ENCODE assay signal across 8 mouse cellular contexts in the genomic region with DNA sequence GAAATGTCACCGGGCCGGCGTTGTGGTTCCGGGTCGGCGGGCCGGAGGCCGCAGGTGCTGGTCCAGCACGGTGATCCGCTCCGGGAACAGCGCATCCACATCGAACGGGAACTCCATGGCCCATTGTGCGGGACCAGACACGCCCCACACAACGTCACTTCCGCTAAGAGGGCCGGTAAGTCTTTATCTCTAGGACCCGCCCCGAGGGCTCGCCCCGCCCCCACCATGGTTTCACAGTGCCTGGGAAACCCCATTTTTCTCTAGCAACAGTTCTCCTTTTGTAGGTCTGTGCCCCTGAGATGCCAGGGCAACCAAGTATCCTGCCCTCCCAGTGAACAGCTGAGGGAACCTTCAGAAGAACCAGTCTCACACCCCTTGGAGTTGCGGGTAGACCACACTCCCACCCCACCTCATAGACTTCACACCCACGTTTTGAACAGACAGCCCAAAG. TPM values are rescaled to one million over a fixed set of nuclear protein-coding genes. Genes with fewer than 3 reads are reported as not detected.
DNase-seq lines count a peak whose midpoint lies in the region; ATAC-seq lines count a peak whose summit lies in the region.

Atat1 (minus strand) TSS at position 157 of the 451 bp plus-strand sequence.

- peak within 1 kb of the TSS; percentile 73 for H3K27ac ChIP-seq in intestine, embryonic 14.5 days (ENCODE audit: low read depth)

- ATAC-seq in intestine, embryonic 14.5 days (replicated peaks; ENCODE audit: low FRiP score, low TSS enrichment, low read depth): peak; percentile 88

- peak within 1 kb of the TSS; percentile 97 for H3K4me2 ChIP-seq in intestine, embryonic 14.5 days (ENCODE audit: low read length)

- 4% methylated on average over 25 of the region's 25 CpGs for WGBS in intestine, embryonic 14.5 days

- intact Hi-C loops in left cerebral cortex, postnatal 14 days (cut with DNase I): no loop called here

- peak within 1 kb of the TSS; percentile 59 for H3K9ac ChIP-seq in intestine, embryonic 14.5 days (ENCODE audit: low read length)

- peaks cover 10% of the 10 kb centered on the region for H3K4me1 ChIP-seq in intestine, embryonic 14.5 days (replicated peaks; ENCODE audit: control insufficient read depth, insufficient read depth, low read length)

- H3K36me3 ChIP-seq in intestine, embryonic 14.5 days (ENCODE audit: control insufficient read depth, insufficient read depth, low read length): peaks cover 70% of the 10 kb centered on the region

- peak; percentile 96 to 99 for DNase-seq in adrenal gland, adult (ENCODE audit: inconsistent age in 2 of 2, low spot score in 1 of 2)
- DNase-seq in embryo, embryonic 10.5 days (ENCODE audit: low spot score): peak; percentile 97
- DNase-seq in gastrocnemius, postnatal 25 days: peak; percentile 89
- peak; percentile 98 for DNase-seq in intestine, embryonic 14.5 days (ENCODE audit: low spot score)
- peak; percentile 94 to 96 for DNase-seq in left cerebral cortex, postnatal 14 days (ENCODE audit: low spot score in 2 of 2)
- DNase-seq in mesoderm, embryonic 11.5 days (ENCODE audit: low read depth, low spot score): peak; percentile 95
- peak; percentile 90 to 92 for DNase-seq in right cerebral cortex, postnatal 36 days (ENCODE audit: low spot score in 2 of 2)
- DNase-seq in yolk sac, embryonic 10.5 days (ENCODE audit: low spot score): peak; percentile 96

- H3K27me3 ChIP-seq in intestine, embryonic 14.5 days (replicated peaks; ENCODE audit: control insufficient read depth, insufficient read depth, low read length): no peaks in the 10 kb centered on the region

- no peaks in the 10 kb centered on the region for H3K9me3 ChIP-seq in intestine, embryonic 14.5 days (ENCODE audit: control insufficient read depth, low read length)

- H3K4me3 ChIP-seq in intestine, embryonic 14.5 days (ENCODE audit: low read depth, low read length): peak within 1 kb of the TSS; percentile 53

RNA-seq across cellular contexts. Expression of gene Atat1, which starts in this region (rescaled TPM):
- 1 to 10 TPM; 3.0 to 4.6 TPM for total RNA-seq in gastrocnemius, postnatal 25 days (2021)
- polyA plus RNA-seq in intestine, embryonic 14.5 days (2014; fragmentation: Nextera tagmentation; extraction: Ambion mirVana): 68.5 and 76.3 TPM in 2 replicates
- 10 to 100 TPM; 64.6 to 69.9 TPM for total RNA-seq in left cerebral cortex, postnatal 14 days (2021)

Comparison
In these comparisons a context has a peak if more than half of its experiments do, and no peak if none do; other contexts are left out.
1. Peak in every context shown above with its lines: DNase-seq, ATAC-seq, H3K4me3 ChIP-seq and H3K27ac ChIP-seq.
2. RNA of gene Atat1 (total RNA-seq): 64.6 to 69.9 TPM in left cerebral cortex, postnatal 14 days; 3.0 to 4.6 TPM in gastrocnemius, postnatal 25 days; every median in the first group is over 10 times any median in the second.